Mouse (Mus musculus): ENCODE measurements around the gene Fras1. TPM values are rescaled to one million over a fixed set of nuclear protein-coding genes. Genes with fewer than 3 reads are reported as not detected.

Gene Fras1
- polyA plus RNA-seq, 1 experiment from 2014 or later: 43.9 TPM

DNA sequence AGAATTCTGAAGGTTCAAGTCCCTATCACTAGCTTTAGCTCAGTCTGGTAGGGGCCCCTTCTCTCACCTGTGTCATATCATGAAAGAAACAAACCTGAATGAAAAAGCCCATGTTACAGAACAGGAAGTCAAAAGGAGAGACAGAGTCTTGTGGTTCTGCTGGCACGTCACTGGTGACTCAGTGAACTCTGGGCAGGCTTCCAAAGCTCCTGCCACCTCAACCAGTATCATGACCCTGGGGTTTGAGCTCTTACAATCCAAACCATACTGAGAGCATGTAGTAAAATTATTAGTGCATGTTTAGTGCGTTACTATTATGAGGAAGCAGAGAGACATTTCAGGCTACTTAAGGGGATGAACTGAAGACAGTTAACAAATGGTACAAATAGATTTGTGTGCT, 246.5 kb downstream of the Fras1 start:
- Histone ChIP-seq H3K27ac (ENCODE audit: low read depth, low read length) (no peak overlapping the region), H3K9me3 (replicated peaks; ENCODE audit: control insufficient read depth, low read length) (no peaks in the 10 kb centered on the region), H3K4me3 (ENCODE audit: low read depth, low read length) (no peak overlapping the region), H3K4me1 (ENCODE audit: control insufficient read depth, insufficient read depth, low read length) (peaks cover 41% of the 10 kb centered on the region), H3K36me3 (ENCODE audit: control insufficient read depth, insufficient read depth, low read length) (no peaks in the 10 kb centered on the region; the same call in 1 of the 2 replicates), H3K4me2 (no peak overlapping the region), H3K27me3 (ENCODE audit: control insufficient read depth, insufficient read depth, low read length) (no peaks in the 10 kb centered on the region), H3K9ac (ENCODE audit: low read depth, low read length) (no peak overlapping the region)
- 63% methylated on average over 2 of the region's 2 CpGs for WGBS (ENCODE audit: insufficient replicate concordance)
- ATAC-seq (replicated peaks; ENCODE audit: insufficient number of reproducible peaks, low FRiP score, low TSS enrichment): no peak

DNA sequence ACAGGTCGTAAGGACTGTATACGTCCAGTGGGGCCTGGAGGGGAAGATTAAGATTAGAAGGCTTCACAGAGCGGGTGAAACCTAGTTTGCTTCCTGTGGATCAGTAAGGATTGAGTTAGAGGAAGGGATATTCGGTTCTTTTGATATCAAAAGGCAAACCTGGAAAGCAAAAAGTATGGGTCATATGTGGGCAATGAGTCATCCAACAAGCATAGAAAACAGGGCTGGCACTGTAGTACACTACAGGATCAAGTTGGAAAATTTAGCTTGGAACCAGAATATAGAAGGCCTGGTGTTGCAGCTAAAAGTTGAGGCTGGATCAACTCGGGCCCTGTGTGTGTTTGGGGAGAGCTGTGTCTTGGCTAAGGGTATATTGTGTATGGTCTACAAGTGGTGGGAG, 246.9 kb downstream of the Fras1 start:
- Histone ChIP-seq H3K9me3 (replicated peaks; ENCODE audit: control insufficient read depth, low read length) (no peaks in the 10 kb centered on the region), H3K4me1 (ENCODE audit: control insufficient read depth, insufficient read depth, low read length) (peaks cover 40% of the 10 kb centered on the region), H3K36me3 (ENCODE audit: control insufficient read depth, insufficient read depth, low read length) (no peaks in the 10 kb centered on the region; the same call in 1 of the 2 replicates), H3K9ac (ENCODE audit: low read depth, low read length) (no peak overlapping the region), H3K4me2 (no peak overlapping the region), H3K27ac (ENCODE audit: low read depth, low read length) (no peak overlapping the region), H3K27me3 (ENCODE audit: control insufficient read depth, insufficient read depth, low read length) (no peaks in the 10 kb centered on the region), H3K4me3 (ENCODE audit: low read depth, low read length) (no peak overlapping the region)
- WGBS (ENCODE audit: insufficient replicate concordance): 84% methylated on average over 5 of the region's 5 CpGs
- no peak for ATAC-seq (replicated peaks; ENCODE audit: insufficient number of reproducible peaks, low FRiP score, low TSS enrichment)

- no peak overlapping the region for H3K4me3 ChIP-seq (ENCODE audit: low read depth, low read length)
- H3K4me2 ChIP-seq: peak overlapping the region; percentile 7
- H3K36me3 ChIP-seq (ENCODE audit: control insufficient read depth, insufficient read depth, low read length): no peaks in the 10 kb centered on the region; the same call in 1 of the 2 replicates
- no peaks in the 10 kb centered on the region for H3K9me3 ChIP-seq (replicated peaks; ENCODE audit: control insufficient read depth, low read length)
- peaks cover 28% of the 10 kb centered on the region for H3K4me1 ChIP-seq (ENCODE audit: control insufficient read depth, insufficient read depth, low read length)
- 11% methylated on average over 5 of the region's 5 CpGs for WGBS (ENCODE audit: insufficient replicate concordance)
- H3K9ac ChIP-seq (ENCODE audit: low read depth, low read length): no peak overlapping the region
- H3K27me3 ChIP-seq (ENCODE audit: control insufficient read depth, insufficient read depth, low read length): no peaks in the 10 kb centered on the region
- H3K27ac ChIP-seq (ENCODE audit: low read depth, low read length): peak overlapping the region; percentile 66
- ATAC-seq (replicated peaks; ENCODE audit: insufficient number of reproducible peaks, low FRiP score, low TSS enrichment): peak; percentile 46
Measured at GRCm38 (mm10) chr5:96622604-96623352, 249.0 kb downstream of the Fras1 start.

DNA sequence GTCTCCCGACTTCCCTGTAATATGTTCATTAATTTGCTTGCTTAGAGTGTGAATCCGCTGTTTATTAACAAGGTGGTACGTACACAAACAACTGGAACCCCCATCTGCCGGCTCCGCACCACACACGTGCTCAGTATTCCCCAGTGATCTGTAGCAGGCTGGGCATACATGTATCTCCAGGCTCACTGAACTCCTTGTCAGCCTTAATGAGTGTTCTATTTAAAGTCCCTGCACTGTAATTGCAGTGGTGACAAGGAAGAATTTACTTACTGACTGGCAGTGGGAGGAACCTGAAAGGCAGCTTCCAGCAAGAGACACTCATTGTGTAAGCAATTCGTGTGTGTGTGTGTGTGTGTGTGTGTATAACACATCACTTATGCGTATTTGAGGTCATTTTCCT, 256.1 kb downstream of the Fras1 start:
- Histone ChIP-seq H3K4me2 (peak overlapping the region; percentile 20), H3K9ac (ENCODE audit: low read depth, low read length) (no peak overlapping the region), H3K36me3 (ENCODE audit: control insufficient read depth, insufficient read depth, low read length) (no peaks in the 10 kb centered on the region), H3K4me1 (ENCODE audit: control insufficient read depth, insufficient read depth, low read length) (peaks cover 2% of the 10 kb centered on the region; the same call in 1 of the 2 replicates), H3K9me3 (replicated peaks; ENCODE audit: control insufficient read depth, low read length) (no peaks in the 10 kb centered on the region), H3K4me3 (ENCODE audit: low read depth, low read length) (no peak overlapping the region), H3K27ac (ENCODE audit: low read depth, low read length) (peak overlapping the region; percentile 81), H3K27me3 (ENCODE audit: control insufficient read depth, insufficient read depth, low read length) (no peaks in the 10 kb centered on the region)
- peak; percentile 80 for ATAC-seq (replicated peaks; ENCODE audit: insufficient number of reproducible peaks, low FRiP score, low TSS enrichment)
- 40% methylated on average over 8 of the region's 8 CpGs for WGBS (ENCODE audit: insufficient replicate concordance)

- no peaks in the 10 kb centered on the region for H3K9me3 ChIP-seq (replicated peaks; ENCODE audit: control insufficient read depth, low read length)
- WGBS (ENCODE audit: insufficient replicate concordance): 77% methylated on average over 17 of the region's 17 CpGs
Measured at GRCm38 (mm10) chr5:96635146-96635862, 261.5 kb downstream of the Fras1 start.

DNA sequence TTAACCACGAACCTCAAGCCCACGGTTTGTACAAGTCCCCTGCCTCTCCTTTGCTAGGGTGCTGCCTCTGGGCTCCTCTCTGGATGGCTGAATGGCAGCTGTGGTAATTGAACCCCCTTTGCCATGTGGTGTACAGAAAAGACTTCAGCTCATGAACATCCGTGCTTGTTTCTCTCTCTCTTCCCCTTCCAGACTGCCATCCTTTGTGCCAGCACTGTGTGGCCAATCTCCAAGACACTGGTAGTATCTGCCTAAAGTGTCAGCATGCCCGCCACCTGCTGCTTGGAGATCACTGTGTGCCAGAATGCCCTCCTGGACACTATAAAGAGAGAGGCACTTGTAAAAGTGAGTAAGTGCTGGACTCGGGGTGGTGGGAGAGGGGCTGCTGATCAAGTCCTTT, 262.1 kb downstream of the Fras1 start:
- Histone ChIP-seq H3K9me3 (replicated peaks; ENCODE audit: control insufficient read depth, low read length) (no peaks in the 10 kb centered on the region), H3K9ac (ENCODE audit: low read depth, low read length) (no peak overlapping the region), H3K4me3 (ENCODE audit: low read depth, low read length) (no peak overlapping the region), H3K4me1 (ENCODE audit: control insufficient read depth, insufficient read depth, low read length) (peaks cover 2% of the 10 kb centered on the region; the same call in 1 of the 2 replicates), H3K27me3 (ENCODE audit: control insufficient read depth, insufficient read depth, low read length) (no peaks in the 10 kb centered on the region), H3K36me3 (ENCODE audit: control insufficient read depth, insufficient read depth, low read length) (no peaks in the 10 kb centered on the region), H3K4me2 (no peak overlapping the region), H3K27ac (ENCODE audit: low read depth, low read length) (no peak overlapping the region)
- WGBS (ENCODE audit: insufficient replicate concordance): 75% methylated on average over 5 of the region's 5 CpGs
- ATAC-seq (replicated peaks; ENCODE audit: insufficient number of reproducible peaks, low FRiP score, low TSS enrichment): no peak

More at GRCm38 (mm10) chr5:96635146-96635862, 261.5 kb downstream of the Fras1 start:
- Histone ChIP-seq H3K4me1 (ENCODE audit: control insufficient read depth, insufficient read depth, low read length) (peaks cover 2% of the 10 kb centered on the region; the same call in 1 of the 2 replicates), H3K9ac (ENCODE audit: low read depth, low read length) (no peak overlapping the region), H3K27ac (ENCODE audit: low read depth, low read length) (no peak overlapping the region), H3K36me3 (ENCODE audit: control insufficient read depth, insufficient read depth, low read length) (no peaks in the 10 kb centered on the region), H3K27me3 (ENCODE audit: control insufficient read depth, insufficient read depth, low read length) (no peaks in the 10 kb centered on the region), H3K4me2 (no peak overlapping the region), H3K4me3 (ENCODE audit: low read depth, low read length) (no peak overlapping the region)
- ATAC-seq (replicated peaks; ENCODE audit: insufficient number of reproducible peaks, low FRiP score, low TSS enrichment): no peak

DNA sequence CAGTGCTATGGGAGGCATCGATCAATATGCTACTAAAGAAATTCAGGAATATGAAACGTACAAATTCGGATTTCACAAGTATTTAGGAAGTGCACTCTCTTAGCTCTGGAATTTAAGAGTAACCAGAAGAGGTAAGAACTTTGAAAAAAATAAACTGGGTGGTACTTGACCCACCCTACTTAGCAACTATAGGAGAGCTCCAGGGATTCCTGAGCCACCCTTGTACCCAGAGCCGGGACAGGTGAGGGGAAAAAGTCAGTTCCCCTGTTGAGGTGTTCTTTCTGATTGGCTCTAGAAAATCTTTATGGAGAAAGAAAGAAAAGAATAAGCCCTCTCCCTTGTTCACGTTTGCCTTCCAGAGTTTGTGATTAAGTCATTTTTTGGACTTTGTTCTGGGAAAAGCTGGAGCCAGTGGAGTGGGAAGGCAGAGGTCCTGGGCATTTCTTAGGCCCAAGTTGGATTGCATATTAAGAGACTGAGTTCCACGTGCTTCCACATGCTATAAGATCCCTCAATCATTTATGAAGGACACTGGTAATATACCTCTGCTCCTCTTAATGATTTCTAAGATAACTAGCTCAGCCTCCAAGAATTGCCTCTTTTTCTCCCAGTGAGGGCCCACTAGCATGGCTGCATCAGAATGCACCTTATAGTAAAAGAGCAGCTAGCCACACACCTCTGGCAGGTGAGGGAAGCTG, 265.6 kb downstream of the Fras1 start:
- Histone ChIP-seq H3K36me3 (ENCODE audit: control insufficient read depth, insufficient read depth, low read length) (no peaks in the 10 kb centered on the region), H3K27me3 (ENCODE audit: control insufficient read depth, insufficient read depth, low read length) (no peaks in the 10 kb centered on the region), H3K4me3 (ENCODE audit: low read depth, low read length) (no peak overlapping the region), H3K9ac (ENCODE audit: low read depth, low read length) (no peak overlapping the region), H3K27ac (ENCODE audit: low read depth, low read length) (no peak overlapping the region), H3K9me3 (replicated peaks; ENCODE audit: control insufficient read depth, low read length) (no peaks in the 10 kb centered on the region), H3K4me2 (no peak overlapping the region), H3K4me1 (ENCODE audit: control insufficient read depth, insufficient read depth, low read length) (no peaks in the 10 kb centered on the region)
- no peak for ATAC-seq (replicated peaks; ENCODE audit: insufficient number of reproducible peaks, low FRiP score, low TSS enrichment)
- 79% methylated on average over 6 of the region's 6 CpGs for WGBS (ENCODE audit: insufficient replicate concordance)

GRCm38 (mm10) chr5:96641297-96641696, 267.5 kb downstream of the Fras1 start:
- Histone ChIP-seq H3K27ac (ENCODE audit: low read depth, low read length) (no peak overlapping the region), H3K4me3 (ENCODE audit: low read depth, low read length) (no peak overlapping the region), H3K27me3 (ENCODE audit: control insufficient read depth, insufficient read depth, low read length) (no peaks in the 10 kb centered on the region), H3K9ac (ENCODE audit: low read depth, low read length) (no peak overlapping the region), H3K4me1 (ENCODE audit: control insufficient read depth, insufficient read depth, low read length) (no peaks in the 10 kb centered on the region), H3K36me3 (ENCODE audit: control insufficient read depth, insufficient read depth, low read length) (no peaks in the 10 kb centered on the region; the same call in 1 of the 2 replicates), H3K9me3 (replicated peaks; ENCODE audit: control insufficient read depth, low read length) (no peaks in the 10 kb centered on the region), H3K4me2 (no peak overlapping the region)
- no peak for ATAC-seq (replicated peaks; ENCODE audit: insufficient number of reproducible peaks, low FRiP score, low TSS enrichment)
- 80% methylated on average over 2 of the region's 2 CpGs for WGBS (ENCODE audit: insufficient replicate concordance)
